Mouse (Mus musculus) stomach, embryonic 14.5 days (tissue): ENCODE measurements around the gene Surf6. TPM values are rescaled to one million over a fixed set of nuclear protein-coding genes. Genes with fewer than 3 reads are reported as not detected.

Source experiments
- ATAC-seq: fragments of 200-750 bp; cut with Nextera tagmentation; 2 replicates; pipeline ENCODE4 v1.8.0; 2017; ENCODE audit warnings: low read depth, moderate TSS enrichment; ENCODE audit not compliant: insufficient number of reproducible peaks, insufficient read depth, low FRiP score
- H3K27ac ChIP-seq: fragments of 300-500 bp; sonication (generic); 2 replicates; pipeline ENCODE4 v1.5.1; 2014; ENCODE audit warnings: mild to moderate bottlenecking, low read length, moderate library complexity, mixed read lengths
- H3K27me3 ChIP-seq: fragments of 300-500 bp; sonication (generic); 2 replicates; pipeline ENCODE4 v1.6.1; 2014; ENCODE audit warnings: low read length, control low read depth, mixed read lengths; ENCODE audit not compliant: control insufficient read depth, insufficient read depth
- H3K36me3 ChIP-seq: fragments of 300-500 bp; sonication (generic); 2 replicates; pipeline ENCODE4 v1.6.1; 2014; ENCODE audit warnings: mild to moderate bottlenecking, control low read depth, low read length, moderate library complexity, mixed read lengths; ENCODE audit not compliant: control insufficient read depth, insufficient read depth
- H3K4me1 ChIP-seq: fragments of 300-500 bp; sonication (generic); 2 replicates; pipeline ENCODE4 v1.6.1; 2014; ENCODE audit warnings: low read length, control low read depth, mixed read lengths; ENCODE audit not compliant: control insufficient read depth, insufficient read depth
- H3K4me2 ChIP-seq: fragments of 300-500 bp; sonication (generic); replicated peaks from 2 replicates; pipeline ENCODE4 v1.6.1; 2014; ENCODE audit warnings: low read depth, low read length, control low read depth
- H3K4me3 ChIP-seq: fragments of 300-500 bp; sonication (generic); 2 replicates; pipeline ENCODE4 v1.5.1; 2014; ENCODE audit warnings: low read depth, low read length, control low read depth
- H3K9ac ChIP-seq: fragments of 300-500 bp; sonication (generic); replicated peaks from 2 replicates; pipeline ENCODE4 v1.6.1; 2014; ENCODE audit warnings: low read depth, mild to moderate bottlenecking, control low read depth, low read length, moderate library complexity, mixed read lengths
- H3K9me3 ChIP-seq: fragments of 300-500 bp; sonication (generic); 2 replicates; pipeline ENCODE4 v1.6.1; 2016; ENCODE audit warnings: low read depth, low read length, control low read depth; ENCODE audit not compliant: control insufficient read depth
- WGBS: fragments of 180-500 bp; shearing (Covaris S2); extraction: QIAGEN DNeasy Blood & Tissue Kit; methylation state at CpG from one replicate; pipeline ENCODE4 v1.1.7; 2014; 5-methylcytosine and 5-hydroxymethylcytosine counted together
- polyA plus RNA-seq: library from polyadenylated mRNA; unstranded; fragments of >200 nt; fragmentation: Nextera tagmentation; extraction: Ambion mirVana; gene quantifications from 2 replicates; pipeline ENCODE4 v1.2.1, GENCODE M21; 2014

Gene Surf6
- polyA plus RNA-seq, 1 experiment from 2014 or later, result 18.4 TPM

- H3K4me3 ChIP-seq, result peak within 1 kb of the TSS; percentile 91
- no peaks in the 10 kb centered on the region for H3K27me3 ChIP-seq
- peak within 1 kb of the TSS; percentile 92 for H3K27ac ChIP-seq
- peaks cover 11% of the 10 kb centered on the region for H3K4me1 ChIP-seq
- peak within 1 kb of the TSS; percentile 74 for H3K4me2 ChIP-seq
- WGBS, result under 1% methylated on average over 69 of the region's 70 CpGs
- H3K36me3 ChIP-seq, result peaks cover 19% of the 10 kb centered on the region; the same call in 1 of the 2 replicates
- no peaks in the 10 kb centered on the region for H3K9me3 ChIP-seq
- peak; percentile 95 for ATAC-seq
- peak within 1 kb of the TSS; percentile 99 for H3K9ac ChIP-seq
These were observed 30.8 kb upstream of the Surf6 start, which contains the start of the genes Surf4 and Stkld1 for GRCm38 (mm10) chr2:26933304-26934055. TSS of gene Surf4 (minus strand) at chr2:26933928. TSS of gene Stkld1 (plus strand) at chr2:26934047.

DNA sequence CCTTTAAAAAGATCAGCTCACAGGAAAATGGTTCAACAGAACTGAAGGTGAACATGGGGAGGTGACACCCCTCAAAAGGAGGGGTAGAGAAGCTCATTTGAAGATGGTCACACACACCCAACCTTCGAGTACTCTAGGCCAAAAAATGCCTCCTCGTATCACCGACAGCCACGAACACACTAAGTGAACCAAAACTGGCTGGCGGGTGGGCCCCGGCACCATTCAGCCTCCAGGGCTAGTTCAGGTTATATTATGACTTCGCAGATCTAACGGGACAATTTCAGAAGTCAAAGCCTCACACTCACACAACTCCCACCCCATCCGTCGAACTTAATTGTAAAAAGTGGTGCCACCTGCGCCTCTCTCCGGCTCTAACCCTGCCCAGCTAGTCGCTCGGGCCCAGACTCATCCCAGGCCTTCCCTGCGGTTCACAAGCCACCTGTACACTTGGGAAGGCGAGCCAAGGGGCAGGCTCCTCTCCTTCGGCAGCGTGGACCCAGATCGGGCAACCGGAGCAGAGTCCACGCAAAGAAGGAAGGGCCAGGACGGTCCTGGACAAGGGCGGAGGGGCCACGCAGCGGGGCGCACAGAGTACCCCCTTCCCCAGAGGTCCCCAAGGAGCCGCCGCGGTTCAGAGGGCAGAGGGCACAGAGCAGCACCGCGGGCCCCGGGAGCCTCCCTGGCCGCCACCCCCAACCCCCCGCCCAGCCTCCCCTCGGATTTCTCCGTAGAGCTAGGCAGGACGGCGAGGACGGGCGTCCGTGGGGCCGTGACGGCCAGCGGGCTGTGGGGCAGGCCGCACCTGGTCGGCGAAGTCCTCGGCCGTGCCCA, 30.0 kb upstream of the Surf6 start:
- ATAC-seq, result peak; percentile 20
- Histone ChIP-seq H3K27me3 (no peaks in the 10 kb centered on the region), H3K36me3 (peaks cover 27% of the 10 kb centered on the region; the same call in 1 of the 2 replicates), H3K4me3 (peak overlapping the region; percentile 91), H3K9me3 (no peaks in the 10 kb centered on the region), H3K4me1 (peaks cover 11% of the 10 kb centered on the region), H3K9ac (peak overlapping the region; percentile 99), H3K27ac (peak overlapping the region; percentile 92), H3K4me2 (peak overlapping the region; percentile 74)
- 1% methylated on average over 45 of the region's 49 CpGs for WGBS

DNA sequence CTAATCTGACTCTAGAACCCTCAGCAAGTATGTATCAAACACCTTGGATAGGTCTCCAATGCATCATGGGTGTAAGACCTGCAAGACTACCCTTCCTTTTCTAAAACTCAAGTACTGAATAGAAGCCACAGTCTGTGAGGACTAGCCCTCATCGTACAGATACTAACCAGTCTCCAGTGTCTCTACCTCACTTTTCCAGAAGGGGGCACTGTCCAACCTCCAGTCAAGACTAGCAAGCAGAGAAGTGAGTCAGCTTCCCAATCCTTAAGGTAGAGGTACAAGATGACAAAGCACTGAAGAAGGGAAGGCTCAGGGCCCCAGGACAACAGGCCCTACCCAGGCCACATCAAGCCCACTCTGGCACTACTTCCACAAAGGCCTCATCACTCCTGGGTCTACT, 27.7 kb upstream of the Surf6 start:
- 55% methylated on average over 1 of the region's 1 CpGs for WGBS

GRCm38 (mm10) chr2:26927745-26928476, 25.2 kb upstream of the Surf6 start:
- H3K4me3 ChIP-seq, result no peak overlapping the region
- peaks cover 73% of the 10 kb centered on the region for H3K36me3 ChIP-seq
- no peaks in the 10 kb centered on the region for H3K9me3 ChIP-seq
- H3K4me2 ChIP-seq, result no peak overlapping the region
- H3K9ac ChIP-seq, result no peak overlapping the region
- WGBS, result 89% methylated on average over 6 of the region's 6 CpGs
- no peaks in the 10 kb centered on the region for H3K27me3 ChIP-seq
- ATAC-seq, result no peak
- peaks cover 11% of the 10 kb centered on the region for H3K4me1 ChIP-seq
- no peak overlapping the region for H3K27ac ChIP-seq

More for the DNA sequence above, 27.7 kb upstream of the Surf6 start:
- no peak overlapping the region for H3K27ac ChIP-seq
- H3K4me2 ChIP-seq, result no peak overlapping the region
- peaks cover 49% of the 10 kb centered on the region for H3K36me3 ChIP-seq
- no peak overlapping the region for H3K9ac ChIP-seq
- H3K4me1 ChIP-seq, result peaks cover 11% of the 10 kb centered on the region
- no peaks in the 10 kb centered on the region for H3K9me3 ChIP-seq
- ATAC-seq, result no peak
- H3K27me3 ChIP-seq, result no peaks in the 10 kb centered on the region
- H3K4me3 ChIP-seq, result no peak overlapping the region

GRCm38 (mm10) chr2:26921784-26922183, 19.1 kb upstream of the Surf6 start:
- no peak overlapping the region for H3K4me3 ChIP-seq
- no peaks in the 10 kb centered on the region for H3K27me3 ChIP-seq
- no peak overlapping the region for H3K4me2 ChIP-seq
- no peak overlapping the region for H3K27ac ChIP-seq
- peaks cover 2% of the 10 kb centered on the region; the same call in 1 of the 2 replicates for H3K4me1 ChIP-seq
- WGBS, result 70% methylated on average over 9 of the region's 9 CpGs
- ATAC-seq, result no peak; the same call in 1 of the 2 replicates
- no peaks in the 10 kb centered on the region for H3K9me3 ChIP-seq
- no peak overlapping the region for H3K9ac ChIP-seq
- peaks cover 83% of the 10 kb centered on the region for H3K36me3 ChIP-seq

DNA sequence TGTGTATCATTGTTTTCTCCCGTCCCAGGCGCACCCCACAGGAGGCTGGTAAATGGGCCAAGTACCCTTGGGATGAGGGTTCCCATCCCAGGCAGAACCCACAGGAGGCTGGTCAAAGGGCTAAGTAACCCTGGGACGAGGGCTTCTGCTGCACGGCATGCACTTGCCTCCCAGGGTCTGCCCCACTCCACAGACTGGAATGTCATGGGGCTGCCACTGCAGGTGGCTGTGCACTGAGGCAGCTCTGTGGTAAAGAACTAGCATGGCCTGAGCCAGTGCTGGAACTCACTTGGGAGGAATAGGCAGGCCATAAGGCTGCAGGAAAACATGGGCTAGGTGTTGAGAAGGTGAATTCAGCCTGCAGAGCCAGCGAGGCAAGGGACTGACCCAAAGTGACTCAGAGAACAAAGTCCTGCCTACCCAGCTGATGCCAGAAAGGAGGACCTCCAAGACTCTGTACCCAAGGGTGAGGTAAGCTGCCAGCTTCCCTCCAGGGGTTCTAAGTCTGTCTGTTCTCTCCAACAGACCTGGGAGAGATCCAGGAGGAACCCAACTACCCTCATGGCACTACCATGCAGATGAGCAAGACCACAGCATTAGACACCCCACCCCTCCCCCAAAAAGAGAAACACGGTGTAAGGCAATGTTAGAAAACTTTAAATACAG, 17.6 kb upstream of the Surf6 start:
- peaks cover 6% of the 10 kb centered on the region; the same call in 1 of the 2 replicates for H3K4me1 ChIP-seq
- no peak overlapping the region for H3K9ac ChIP-seq
- no peaks in the 10 kb centered on the region for H3K9me3 ChIP-seq
- H3K4me3 ChIP-seq, result no peak overlapping the region
- 84% methylated on average over 6 of the region's 6 CpGs for WGBS
- ATAC-seq, result no peak
- no peak overlapping the region for H3K27ac ChIP-seq
- H3K27me3 ChIP-seq, result no peaks in the 10 kb centered on the region
- H3K36me3 ChIP-seq, result peaks cover 69% of the 10 kb centered on the region
- H3K4me2 ChIP-seq, result no peak overlapping the region

- WGBS, result 89% methylated on average over 3 of the region's 3 CpGs
- H3K27ac ChIP-seq, result no peak overlapping the region
- peaks cover 63% of the 10 kb centered on the region for H3K36me3 ChIP-seq
- no peak overlapping the region for H3K9ac ChIP-seq
- no peak overlapping the region for H3K4me2 ChIP-seq
- no peaks in the 10 kb centered on the region for H3K9me3 ChIP-seq
- no peaks in the 10 kb centered on the region for H3K27me3 ChIP-seq
- no peak overlapping the region for H3K4me3 ChIP-seq
- H3K4me1 ChIP-seq, result peaks cover 11% of the 10 kb centered on the region; the same call in 1 of the 2 replicates
- ATAC-seq, result no peak
These were observed 17.0 kb upstream of the Surf6 start for GRCm38 (mm10) chr2:26919684-26920083.
